Mouse (Mus musculus) megakaryocyte, embryonic 14.5 days (primary cell): ENCODE results near the gene Tada2b.

Experiments
- FLI1 ChIP-seq: IDR thresholded peaks from 2 replicates; pipeline ENCODE4 v1.6.1; 2012; ENCODE audit warnings: low read length, inconsistent platforms, mixed read lengths
- GATA1 ChIP-seq: IDR thresholded peaks from 3 replicates; pipeline ENCODE4 v1.6.1; 2012; ENCODE audit warnings: mixed read lengths, low read length, inconsistent platforms, borderline replicate concordance

DNA sequence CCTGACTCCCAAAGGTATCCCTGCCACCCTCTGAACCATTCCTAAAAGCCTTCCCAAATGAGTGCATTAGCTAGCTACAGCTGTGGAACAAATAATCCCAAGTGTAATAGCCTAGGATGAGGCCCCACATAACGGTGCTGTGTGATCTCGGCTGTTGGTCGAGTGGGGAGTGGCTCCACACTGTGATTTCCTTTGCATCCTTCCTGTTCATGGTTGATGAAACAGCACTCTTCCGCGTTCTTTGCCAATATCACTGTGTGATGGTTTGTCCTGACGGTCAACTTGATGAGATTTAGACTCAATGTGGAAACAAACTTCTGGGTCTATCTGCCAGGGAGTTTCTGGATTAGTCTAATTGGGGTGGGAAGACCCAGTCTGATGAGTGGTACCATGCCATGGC is 31.3 kb downstream of the Tada2b start:
- TF ChIP-seq GATA1 (no peak), FLI1 (no peak)
